Mouse (Mus musculus) hindbrain, embryonic 15.5 days (tissue): ENCODE measurements around the gene Arhgap20. TPM values are rescaled to one million over a fixed set of nuclear protein-coding genes. Genes with fewer than 3 reads are reported as not detected.

Experiments
- ATAC-seq: fragments of 200-750 bp; cut with Nextera tagmentation; 2 replicates; pipeline ENCODE4 v1.8.0; 2017; ENCODE audit warnings: low read depth, moderate number of reproducible peaks, moderate TSS enrichment; ENCODE audit not compliant: low FRiP score
- H3K27ac ChIP-seq: fragments of 300-500 bp; sonication (generic); replicated peaks from 2 replicates; pipeline ENCODE4 v1.5.1; 2015; ENCODE audit warnings: mild to moderate bottlenecking, inconsistent platforms
- H3K27me3 ChIP-seq: fragments of 300-500 bp; sonication (generic); 2 replicates; pipeline ENCODE4 v1.6.1; 2015; ENCODE audit warnings: control low read depth, inconsistent platforms
- H3K36me3 ChIP-seq: fragments of 300-500 bp; sonication (generic); 2 replicates; pipeline ENCODE4 v1.6.1; 2015; ENCODE audit warnings: control low read depth, inconsistent platforms
- H3K4me1 ChIP-seq: fragments of 300-500 bp; sonication (generic); replicated peaks from 2 replicates; pipeline ENCODE4 v1.6.1; 2015; ENCODE audit warnings: control low read depth, inconsistent platforms
- H3K4me2 ChIP-seq: fragments of 300-500 bp; sonication (generic); 2 replicates; pipeline ENCODE4 v1.6.1; 2015; ENCODE audit warnings: moderate library complexity, mild to moderate bottlenecking, inconsistent platforms
- H3K4me3 ChIP-seq: fragments of 300-500 bp; sonication (generic); 2 replicates; pipeline ENCODE4 v1.5.1; 2015; ENCODE audit warnings: mild to moderate bottlenecking, inconsistent platforms
- H3K9ac ChIP-seq: fragments of 300-500 bp; sonication (generic); 2 replicates; pipeline ENCODE4 v1.6.1; 2015; ENCODE audit warnings: inconsistent platforms
- H3K9me3 ChIP-seq: fragments of 300-500 bp; sonication (generic); 2 replicates; pipeline ENCODE4 v1.6.1; 2016; ENCODE audit warnings: control low read depth, inconsistent platforms
- WGBS: fragments of 180-500 bp; shearing (Covaris S2); methylation state at CpG from one replicate; pipeline ENCODE4 v1.1.7; 2015; 5-methylcytosine and 5-hydroxymethylcytosine counted together
- polyA plus RNA-seq: library from polyadenylated mRNA; unstranded; fragments of >200 nt; fragmentation: Nextera tagmentation; extraction: Ambion mirVana; gene quantifications from 2 replicates; pipeline ENCODE4 v1.2.1, GENCODE M21; 2015

The Arhgap20 gene
- 21.9 and 22.8 TPM in 2 replicates for polyA plus RNA-seq

- WGBS: under 1% methylated on average over 67 of the region's 77 CpGs
- H3K4me2 ChIP-seq: peak within 1 kb of the TSS; percentile 94
- H3K9ac ChIP-seq: peak within 1 kb of the TSS; percentile 98
- peak within 1 kb of the TSS; percentile 97 for H3K4me3 ChIP-seq
- peak within 1 kb of the TSS; percentile 97 for H3K27ac ChIP-seq
- peaks cover 28% of the 10 kb centered on the region for H3K4me1 ChIP-seq
- H3K36me3 ChIP-seq: no peaks in the 10 kb centered on the region
- H3K27me3 ChIP-seq: no peaks in the 10 kb centered on the region
- ATAC-seq: peak; percentile 95
- H3K9me3 ChIP-seq: no peaks in the 10 kb centered on the region
These were observed at the start of gene Arhgap20 for GRCm38 (mm10) chr9:51764921-51765416. Gene Arhgap20, plus strand, starts transcription at chr9:51765337.

- WGBS: 89% methylated on average over 3 of the region's 3 CpGs
- H3K9ac ChIP-seq: no peak overlapping the region
- H3K4me1 ChIP-seq: no peaks in the 10 kb centered on the region
- no peak for ATAC-seq
- H3K36me3 ChIP-seq: no peaks in the 10 kb centered on the region
- H3K27me3 ChIP-seq: no peaks in the 10 kb centered on the region
- H3K4me3 ChIP-seq: no peak overlapping the region
- H3K9me3 ChIP-seq: no peaks in the 10 kb centered on the region
- no peak overlapping the region for H3K4me2 ChIP-seq
- no peak overlapping the region for H3K27ac ChIP-seq
These were observed 46.3 kb upstream of the Arhgap20 start for GRCm38 (mm10) chr9:51718793-51719192.

DNA sequence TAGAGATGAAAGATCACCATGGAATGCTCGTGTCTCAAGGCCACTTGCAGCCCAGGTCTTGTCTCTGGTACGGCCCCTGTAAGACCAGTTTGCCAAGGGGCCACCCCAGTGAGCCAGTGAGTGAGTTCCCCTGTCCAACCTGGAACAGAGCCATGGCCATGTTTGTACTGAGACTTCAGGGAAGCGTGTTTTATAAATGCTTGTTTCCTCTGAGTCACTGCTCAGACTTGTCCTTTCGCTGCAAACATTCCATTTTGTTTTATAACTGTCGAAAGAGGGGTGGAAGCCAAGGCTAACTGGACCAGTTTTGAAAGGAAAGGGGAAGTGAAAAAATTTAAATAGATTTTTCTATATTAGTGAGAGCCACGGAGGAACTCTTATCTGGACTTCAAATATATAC, 37.2 kb upstream of the Arhgap20 start:
- H3K9me3 ChIP-seq: no peaks in the 10 kb centered on the region
- no peaks in the 10 kb centered on the region for H3K27me3 ChIP-seq
- H3K27ac ChIP-seq: no peak overlapping the region
- H3K36me3 ChIP-seq: no peaks in the 10 kb centered on the region
- H3K4me2 ChIP-seq: no peak overlapping the region
- H3K4me3 ChIP-seq: no peak overlapping the region
- no peaks in the 10 kb centered on the region for H3K4me1 ChIP-seq
- no peak overlapping the region for H3K9ac ChIP-seq
- WGBS: 53% methylated on average over 6 of the region's 6 CpGs
- no peak for ATAC-seq

- peak; percentile 34; the same call in 1 of the 2 replicates for ATAC-seq
These were observed 29.7 kb upstream of the Arhgap20 start for GRCm38 (mm10) chr9:51735180-51736034.

DNA sequence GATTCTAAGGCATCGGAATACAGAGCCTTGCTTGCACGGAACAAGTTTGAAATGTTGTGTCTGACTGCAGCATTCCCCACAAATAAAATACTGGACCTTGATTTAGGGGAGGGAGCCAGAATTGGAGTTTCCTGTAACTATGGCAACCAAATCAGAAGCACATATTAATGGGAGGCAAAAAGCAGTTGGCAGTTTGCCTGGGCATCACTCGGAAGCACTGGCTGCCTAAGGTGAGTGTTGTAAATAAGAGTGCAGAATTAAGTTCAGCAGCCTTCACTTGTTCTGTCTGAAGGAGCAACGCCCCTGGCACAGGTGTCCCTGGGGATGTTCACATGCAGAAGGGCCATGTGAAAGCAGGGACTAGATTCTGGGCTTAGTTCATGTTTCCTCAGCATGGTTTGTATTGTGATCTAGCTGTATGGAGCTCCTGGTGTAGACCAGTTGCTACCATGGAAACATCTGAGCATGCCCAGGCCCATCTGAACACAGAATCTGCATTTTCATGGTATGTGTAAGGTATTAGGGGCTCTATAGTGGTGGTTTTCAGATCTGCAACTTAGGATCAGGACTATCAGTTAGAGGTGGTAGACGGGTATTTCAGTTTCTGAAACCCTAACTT, 28.3 kb upstream of the Arhgap20 start:
- H3K36me3 ChIP-seq: no peaks in the 10 kb centered on the region
- H3K27me3 ChIP-seq: no peaks in the 10 kb centered on the region
- H3K4me2 ChIP-seq: no peak overlapping the region
- H3K9me3 ChIP-seq: no peaks in the 10 kb centered on the region
- no peak overlapping the region for H3K4me3 ChIP-seq
- peak overlapping the region; percentile 36; the same call in 1 of the 2 replicates for H3K27ac ChIP-seq
- peaks cover 22% of the 10 kb centered on the region for H3K4me1 ChIP-seq
- 52% methylated on average over 5 of the region's 5 CpGs for WGBS
- H3K9ac ChIP-seq: no peak overlapping the region
- ATAC-seq: no peak

More at GRCm38 (mm10) chr9:51735180-51736034, 29.7 kb upstream of the Arhgap20 start:
- H3K4me1 ChIP-seq: peaks cover 22% of the 10 kb centered on the region
- no peaks in the 10 kb centered on the region for H3K9me3 ChIP-seq
- H3K27ac ChIP-seq: no peak overlapping the region
- no peak overlapping the region for H3K4me3 ChIP-seq
- H3K9ac ChIP-seq: no peak overlapping the region
- H3K4me2 ChIP-seq: 0 out of 2 replicates have a peak overlapping the region, but pooled peaks have one; percentile 8
- H3K27me3 ChIP-seq: no peaks in the 10 kb centered on the region
- H3K36me3 ChIP-seq: no peaks in the 10 kb centered on the region
- 50% methylated on average over 9 of the region's 9 CpGs for WGBS

GRCm38 (mm10) chr9:51738349-51738748, 26.8 kb upstream of the Arhgap20 start:
- no peaks in the 10 kb centered on the region for H3K9me3 ChIP-seq
- H3K27ac ChIP-seq: no peak overlapping the region
- H3K27me3 ChIP-seq: no peaks in the 10 kb centered on the region
- no peak overlapping the region for H3K4me2 ChIP-seq
- no peak overlapping the region for H3K4me3 ChIP-seq
- peaks cover 22% of the 10 kb centered on the region for H3K4me1 ChIP-seq
- H3K9ac ChIP-seq: no peak overlapping the region
- ATAC-seq: no peak
- 94% methylated on average over 9 of the region's 9 CpGs for WGBS
- no peaks in the 10 kb centered on the region for H3K36me3 ChIP-seq

GRCm38 (mm10) chr9:51739826-51740225, 25.3 kb upstream of the Arhgap20 start:
- WGBS: 79% methylated on average over 4 of the region's 4 CpGs
- no peak for ATAC-seq
- Histone ChIP-seq H3K27ac (no peak overlapping the region), H3K36me3 (no peaks in the 10 kb centered on the region), H3K27me3 (no peaks in the 10 kb centered on the region), H3K4me2 (no peak overlapping the region), H3K4me1 (peaks cover 22% of the 10 kb centered on the region), H3K9ac (no peak overlapping the region), H3K4me3 (no peak overlapping the region), H3K9me3 (no peaks in the 10 kb centered on the region)

DNA sequence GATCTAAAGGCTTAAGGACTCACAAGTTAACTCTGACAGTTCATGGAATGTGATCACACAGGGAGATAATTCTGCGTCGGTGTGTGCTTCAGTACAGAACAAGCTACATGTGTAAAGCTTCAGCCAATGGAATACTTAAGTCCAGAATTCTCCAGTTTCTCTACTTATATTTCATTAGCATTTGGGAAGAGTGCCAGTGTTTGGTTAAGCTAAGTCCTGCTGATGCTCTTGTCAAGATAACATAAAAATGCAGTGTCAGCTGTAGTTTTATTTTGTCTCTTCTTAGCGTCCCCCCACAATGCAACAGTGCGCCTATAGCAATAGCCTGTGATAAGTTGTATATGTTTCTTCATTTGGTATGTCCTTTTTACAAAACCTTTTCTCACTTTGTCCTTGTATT, 15.0 kb upstream of the Arhgap20 start:
- Histone ChIP-seq H3K27ac (no peak overlapping the region), H3K4me3 (no peak overlapping the region), H3K9me3 (no peaks in the 10 kb centered on the region), H3K4me2 (no peak overlapping the region), H3K36me3 (no peaks in the 10 kb centered on the region), H3K4me1 (no peaks in the 10 kb centered on the region), H3K9ac (no peak overlapping the region), H3K27me3 (no peaks in the 10 kb centered on the region)
- 82% methylated on average over 4 of the region's 4 CpGs for WGBS
- ATAC-seq: no peak

GRCm38 (mm10) chr9:51761003-51761402, 4.1 kb upstream of the Arhgap20 start:
- WGBS: 70% methylated on average over 2 of the region's 2 CpGs
- Histone ChIP-seq H3K4me3 (no peak overlapping the region), H3K9ac (no peak overlapping the region), H3K4me1 (peaks cover 13% of the 10 kb centered on the region), H3K36me3 (no peaks in the 10 kb centered on the region), H3K4me2 (no peak overlapping the region), H3K27ac (no peak overlapping the region), H3K9me3 (no peaks in the 10 kb centered on the region), H3K27me3 (no peaks in the 10 kb centered on the region)
- ATAC-seq: no peak

GRCm38 (mm10) chr9:51764041-51764875, 879 bp upstream of the Arhgap20 start:
- peak; percentile 55 for ATAC-seq
- Histone ChIP-seq H3K4me3 (peak overlapping the region; percentile 97), H3K9ac (peak overlapping the region; percentile 98), H3K9me3 (no peaks in the 10 kb centered on the region), H3K4me1 (peaks cover 28% of the 10 kb centered on the region), H3K36me3 (no peaks in the 10 kb centered on the region), H3K4me2 (peak overlapping the region; percentile 94), H3K27ac (peak overlapping the region; percentile 97), H3K27me3 (no peaks in the 10 kb centered on the region)
- 4% methylated on average over 12 of the region's 12 CpGs for WGBS

DNA sequence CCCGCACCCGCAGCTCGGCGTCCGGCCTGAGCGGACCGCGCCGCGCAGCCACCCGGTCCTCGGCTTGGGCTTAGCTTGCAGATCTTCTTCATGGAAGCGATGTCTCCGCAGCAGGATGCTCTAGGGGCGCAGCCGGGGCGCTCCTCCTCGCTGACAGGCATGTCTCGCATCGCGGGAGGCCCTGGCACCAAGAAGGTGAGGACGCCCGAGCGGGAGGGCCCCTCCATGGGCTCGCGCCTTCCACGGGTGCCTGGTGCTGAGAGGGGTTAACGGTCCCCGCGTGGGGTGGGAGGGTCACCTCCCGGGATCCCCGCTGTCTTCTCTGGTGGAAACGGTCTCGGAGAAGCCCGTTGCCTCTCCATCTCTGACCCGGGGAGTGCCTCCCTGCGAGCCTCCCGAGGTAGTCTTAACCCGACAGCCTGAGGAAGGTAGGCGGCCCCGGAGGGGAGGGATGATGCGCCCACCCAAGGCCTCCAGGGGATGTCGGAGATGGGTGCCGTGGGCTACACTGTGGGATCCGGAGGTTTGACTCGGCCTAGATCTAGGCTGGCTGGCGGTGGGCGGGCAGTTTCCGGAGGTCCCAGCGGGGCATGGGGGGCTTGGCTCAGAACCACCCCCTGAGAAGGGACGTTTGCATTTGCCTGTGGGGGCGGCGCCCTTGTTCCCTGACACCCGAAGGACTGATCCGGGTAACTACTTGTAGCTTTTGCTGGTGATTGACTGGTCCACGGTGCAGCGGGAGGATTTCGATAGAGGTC, 459 bp downstream of the Arhgap20 start:
- Histone ChIP-seq H3K9me3 (no peaks in the 10 kb centered on the region), H3K9ac (peak overlapping the region; percentile 98), H3K36me3 (no peaks in the 10 kb centered on the region), H3K27ac (peak overlapping the region; percentile 97), H3K4me3 (peak overlapping the region; percentile 97), H3K27me3 (no peaks in the 10 kb centered on the region), H3K4me2 (peak overlapping the region; percentile 94), H3K4me1 (peaks cover 28% of the 10 kb centered on the region)
- peak; percentile 71 for ATAC-seq
- WGBS: under 1% methylated on average over 57 of the region's 58 CpGs
